Mouse (Mus musculus): ENCODE measurements at regions not wholly inside any gene's neighbourhood (a gene's known extent, or its start where the extent isn't known, plus 50 kb on each side); places are given as distances from the start of the nearest gene placed in this dataset.

DNA sequence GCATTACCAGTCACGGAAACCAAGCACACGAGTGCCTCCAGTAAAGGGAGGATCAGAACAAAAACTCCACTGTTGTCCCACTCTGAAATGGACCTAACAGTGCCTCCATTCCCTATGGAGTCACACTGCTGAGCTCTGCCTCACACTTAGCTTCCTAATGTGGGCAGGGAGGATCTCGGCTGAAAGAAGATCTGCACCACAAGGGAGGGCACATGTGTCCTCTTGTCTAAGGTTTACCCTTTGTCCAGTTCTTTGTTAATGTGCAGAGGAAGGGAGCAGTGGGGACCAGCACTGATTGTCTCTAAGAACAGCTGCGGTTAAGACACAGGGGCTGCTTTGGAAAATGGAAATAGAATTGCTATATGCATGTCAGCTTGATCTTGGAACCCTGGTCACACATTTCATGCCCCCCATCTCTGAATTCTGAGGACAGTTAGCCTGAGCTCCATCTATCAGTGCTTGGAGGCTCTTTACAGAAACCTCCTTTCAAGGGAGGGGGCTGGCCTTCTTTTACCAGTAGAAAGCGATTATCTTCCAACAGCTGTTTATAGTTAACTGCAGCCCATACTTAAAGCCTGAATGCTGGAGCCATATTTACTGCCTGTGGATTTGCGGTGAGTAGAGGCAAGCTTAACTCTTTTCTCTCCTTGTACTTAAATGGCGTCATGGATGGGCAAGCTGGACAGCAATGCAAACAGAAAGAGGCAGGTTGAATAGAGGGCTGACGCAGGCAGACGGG lies 485.5 kb upstream of the Cdh11 start:
- no peak for DNase-seq (ENCODE audit: low read depth, low spot score)

DNA sequence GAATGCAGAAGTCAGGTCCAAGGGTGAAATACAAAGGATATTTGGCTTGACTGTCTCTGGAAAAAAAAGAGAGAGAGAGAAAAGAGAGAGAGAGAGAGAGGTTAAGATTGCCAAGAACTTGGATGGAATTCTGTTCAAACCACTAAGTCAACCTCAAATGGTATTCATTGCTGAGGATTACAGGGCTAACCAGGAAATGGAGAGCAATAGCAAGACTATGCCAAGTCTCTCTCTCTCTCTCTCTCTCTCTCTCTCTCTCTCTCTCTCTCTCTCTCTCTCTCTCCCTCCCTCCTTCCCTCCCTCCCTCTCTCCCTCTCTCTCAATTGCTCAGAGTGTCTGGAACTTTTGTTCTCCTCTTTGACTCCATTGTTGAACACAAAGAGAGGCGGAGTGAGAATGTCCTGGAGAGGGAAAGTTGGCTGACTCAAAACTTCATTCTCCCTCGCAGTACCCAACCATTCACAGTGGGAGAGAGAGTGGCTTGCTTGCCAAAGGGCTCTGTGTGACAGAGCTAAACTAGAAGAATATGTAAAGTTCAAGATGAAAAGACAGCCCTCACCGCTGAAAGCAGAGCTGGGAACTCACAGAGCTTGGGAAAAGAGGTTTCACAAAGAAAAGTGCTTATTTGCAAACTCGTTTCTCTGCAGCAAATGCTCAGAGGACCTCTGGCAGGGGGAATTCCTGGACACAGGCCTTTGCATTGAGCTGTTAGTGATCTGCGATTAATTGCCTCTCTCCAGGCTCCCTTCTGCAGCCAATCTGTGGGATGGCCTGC lies 487.1 kb upstream of the Cdh11 start:
- no peak for DNase-seq (ENCODE audit: low read depth, low spot score)

DNA sequence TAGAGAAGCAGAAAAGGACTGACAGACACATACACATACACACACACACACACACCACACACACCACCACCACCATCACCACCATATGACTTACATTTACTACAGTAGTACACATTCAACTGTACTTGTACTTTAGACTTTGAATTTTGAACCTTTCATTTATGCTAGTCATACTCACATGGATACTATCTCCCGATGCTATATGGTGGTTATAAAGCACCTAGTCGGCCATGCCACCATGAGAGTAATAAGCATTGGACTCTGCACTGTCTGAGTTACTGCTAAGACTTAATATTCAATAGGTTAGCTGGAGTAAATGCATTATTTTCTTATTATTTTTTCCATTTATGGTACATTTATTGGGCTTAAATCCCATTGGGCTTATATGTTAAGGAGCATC lies 488.0 kb upstream of the Cdh11 start:
- no peak for DNase-seq (ENCODE audit: low read depth, low spot score)

DNA sequence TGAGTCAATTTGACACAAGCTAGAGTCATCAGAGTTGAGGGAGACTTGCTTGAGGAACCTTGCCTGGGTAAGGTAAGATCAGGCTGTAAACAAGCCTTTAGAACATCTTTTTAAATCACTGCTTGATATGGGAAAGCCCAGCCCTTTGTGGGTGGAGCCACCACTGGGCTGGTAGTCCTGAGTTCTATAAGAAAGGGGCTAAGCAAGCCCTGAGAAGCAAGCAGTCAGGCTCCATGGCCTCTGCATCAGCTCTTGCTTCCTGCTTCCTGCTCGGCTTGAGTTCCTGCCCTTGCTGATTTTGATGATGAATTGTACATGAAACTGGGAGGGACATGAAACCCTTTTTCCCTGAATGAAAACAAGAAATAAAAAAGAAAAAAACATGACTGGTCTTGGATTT lies 496.4 kb upstream of the Cdh11 start:
- no peak for DNase-seq (ENCODE audit: low read depth, low spot score)

DNA sequence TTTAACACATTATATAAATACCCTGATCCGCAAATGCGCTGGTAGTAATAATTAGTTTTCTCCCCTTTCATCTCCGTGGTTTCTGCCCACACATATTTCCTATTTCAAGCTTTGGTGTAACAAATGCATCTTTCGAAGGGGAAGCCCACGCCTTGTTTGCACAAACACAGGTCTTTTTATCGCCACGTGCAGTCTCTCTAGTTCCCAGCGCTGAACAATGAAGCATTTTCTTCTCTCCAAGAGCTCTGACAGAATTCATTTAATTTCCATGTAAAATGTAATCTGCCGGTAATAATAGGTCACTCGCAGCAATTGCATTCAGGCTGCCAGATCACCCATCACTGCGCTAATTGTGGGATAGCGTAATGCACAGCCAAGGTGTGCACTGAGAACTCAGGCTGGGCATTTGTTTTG lies 503.1 kb upstream of the Cdh11 start:
- DNase-seq (ENCODE audit: low read depth, low spot score), result no peak

DNA sequence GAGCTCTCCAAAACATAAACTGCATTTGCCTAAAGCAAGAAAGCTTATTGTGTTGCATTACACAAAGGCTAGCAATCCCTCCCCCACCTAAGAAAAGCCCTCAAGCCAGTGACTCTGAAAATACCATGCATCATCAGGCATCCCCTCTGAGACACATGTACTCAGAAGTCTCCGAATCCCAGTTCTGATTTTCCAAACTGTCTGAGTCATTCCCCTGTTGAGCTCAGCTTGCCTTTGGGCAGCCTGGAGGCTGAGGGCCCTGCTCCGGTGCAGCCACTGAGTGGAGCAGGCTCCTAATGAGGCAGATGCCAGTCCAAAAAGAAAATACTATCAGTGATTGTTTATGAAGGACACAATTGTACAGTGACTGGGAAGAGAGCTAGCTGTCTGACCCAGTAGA lies 507.5 kb upstream of the Cdh11 start:
- no peak for DNase-seq (ENCODE audit: low read depth, low spot score)

DNA sequence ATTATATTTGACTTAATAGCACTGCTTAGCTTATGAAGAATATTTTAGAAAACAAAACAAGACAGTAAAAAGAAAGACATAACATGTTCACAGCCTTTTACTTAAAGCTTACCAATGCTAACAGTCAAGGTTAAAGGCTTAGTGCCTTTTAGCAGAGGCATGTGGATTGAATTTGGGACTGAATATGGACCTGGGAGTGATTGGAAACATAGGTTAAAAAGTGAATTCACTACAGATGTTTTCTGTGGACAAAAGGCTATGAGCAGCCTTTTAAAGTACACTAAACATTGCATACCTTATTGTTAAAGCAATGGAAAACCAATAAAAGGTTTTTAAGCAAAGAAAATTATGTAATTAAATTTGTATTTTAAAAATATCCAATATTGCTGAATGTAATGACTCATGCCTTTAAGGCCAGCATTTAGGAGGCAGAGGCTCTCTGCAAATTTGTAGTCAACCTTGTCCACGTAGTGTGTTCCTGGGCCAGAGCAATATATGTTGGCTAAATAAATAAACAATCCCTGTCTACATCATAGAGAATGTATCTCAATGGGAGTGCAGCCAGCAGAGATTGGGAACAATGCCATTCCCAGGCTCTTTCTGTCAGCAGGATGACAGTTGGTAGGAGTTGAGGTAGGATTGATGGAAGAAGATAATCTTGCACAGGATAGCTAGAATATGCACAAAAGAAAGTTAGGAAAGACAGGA lies 521.2 kb upstream of the Cdh11 start:
- no peak for DNase-seq (ENCODE audit: low read depth, low spot score)

DNA sequence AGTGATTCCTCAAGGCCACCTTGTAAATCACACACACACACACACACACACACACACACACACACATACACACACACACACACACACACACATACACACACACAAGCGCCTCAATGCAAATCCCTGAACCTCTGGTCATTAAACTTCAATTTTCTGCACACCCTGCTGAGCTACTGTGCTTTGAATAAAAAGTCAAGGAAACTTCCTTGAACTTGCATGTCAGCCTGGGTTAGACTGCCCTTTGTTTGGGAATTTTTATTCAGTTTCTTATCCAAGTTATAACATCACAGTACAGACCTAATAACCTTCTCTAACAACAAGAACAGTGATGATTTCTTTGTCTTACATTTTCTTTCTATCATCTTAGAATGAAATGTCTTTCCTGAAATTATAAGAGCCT lies 528.1 kb upstream of the Cdh11 start:
- no peak for DNase-seq (ENCODE audit: low read depth, low spot score)

DNA sequence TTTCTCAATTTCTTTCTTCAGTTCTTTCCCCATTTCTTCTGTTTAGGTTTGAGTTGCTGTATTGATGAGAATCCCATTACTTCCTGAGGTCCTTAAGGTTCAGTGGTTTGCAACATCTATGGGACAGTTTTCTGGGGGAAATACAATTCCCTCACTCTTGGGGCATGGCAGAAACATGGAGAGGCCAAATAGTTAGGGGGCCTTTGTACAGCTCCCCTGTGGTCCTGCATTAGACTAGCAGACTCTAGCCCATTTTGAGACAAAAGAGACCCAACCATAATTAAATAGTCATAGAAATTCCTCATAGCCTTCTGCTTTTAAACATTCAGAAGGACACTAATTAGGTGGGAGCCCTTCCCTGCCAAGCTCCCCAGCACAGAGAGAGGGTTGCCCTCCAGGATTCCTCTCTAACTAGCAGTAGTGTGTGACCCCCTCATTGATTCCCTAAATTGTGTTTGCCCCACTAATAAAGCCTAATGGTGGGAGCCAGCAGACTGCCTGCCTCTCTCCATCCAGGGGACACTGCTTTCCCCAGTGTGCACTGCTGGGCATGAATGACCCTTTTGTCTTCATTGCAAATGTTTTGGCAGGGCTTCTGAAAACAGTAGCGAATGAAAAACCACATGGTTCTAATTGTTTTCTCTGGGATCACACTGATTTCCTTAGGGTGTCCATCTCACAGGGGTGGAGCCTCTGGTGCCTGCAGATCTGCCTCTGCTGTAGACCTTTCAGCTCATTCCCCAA lies 529.0 kb upstream of the Cdh11 start:
- no peak for DNase-seq (ENCODE audit: low read depth, low spot score)

DNA sequence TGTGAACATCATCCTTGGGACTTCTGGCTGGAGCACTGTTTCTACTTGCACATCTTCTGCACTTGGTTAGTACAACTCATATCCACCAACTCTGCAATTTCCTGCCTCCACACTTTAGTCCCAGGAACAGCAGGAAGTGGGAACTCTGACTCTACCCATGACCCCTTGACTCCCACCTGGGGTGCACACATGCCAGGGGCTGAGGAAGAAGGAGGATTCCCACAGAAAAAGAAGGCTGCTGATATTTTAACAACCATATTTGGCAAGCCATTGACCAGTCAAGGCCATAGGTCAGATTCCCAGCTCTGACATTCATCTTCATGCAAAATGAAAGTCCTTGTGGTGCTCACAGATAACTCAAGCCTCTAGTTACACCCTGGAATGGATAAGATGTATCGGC lies 530.3 kb upstream of the Cdh11 start:
- no peak for DNase-seq (ENCODE audit: low read depth, low spot score)

DNA sequence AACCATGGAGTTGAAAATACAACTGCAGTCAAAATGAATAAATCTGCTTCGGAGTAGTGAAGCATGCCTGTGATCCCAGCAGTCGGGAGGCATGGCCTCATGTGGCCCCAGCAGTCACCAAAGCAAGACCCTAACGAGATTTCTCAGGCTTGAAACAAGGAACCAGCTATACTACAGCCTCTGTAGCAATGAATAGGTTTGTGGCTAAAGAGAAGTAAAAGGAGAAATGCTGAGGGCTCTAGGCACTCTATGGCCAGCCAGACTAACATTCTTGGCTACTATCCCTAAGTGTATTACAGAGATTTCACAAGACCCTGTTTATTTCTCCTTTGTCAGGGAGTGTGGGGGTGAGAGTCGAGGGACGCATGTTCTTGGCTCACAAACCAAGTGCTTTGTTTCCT lies 531.2 kb upstream of the Cdh11 start:
- DNase-seq (ENCODE audit: low read depth, low spot score), result no peak

DNA sequence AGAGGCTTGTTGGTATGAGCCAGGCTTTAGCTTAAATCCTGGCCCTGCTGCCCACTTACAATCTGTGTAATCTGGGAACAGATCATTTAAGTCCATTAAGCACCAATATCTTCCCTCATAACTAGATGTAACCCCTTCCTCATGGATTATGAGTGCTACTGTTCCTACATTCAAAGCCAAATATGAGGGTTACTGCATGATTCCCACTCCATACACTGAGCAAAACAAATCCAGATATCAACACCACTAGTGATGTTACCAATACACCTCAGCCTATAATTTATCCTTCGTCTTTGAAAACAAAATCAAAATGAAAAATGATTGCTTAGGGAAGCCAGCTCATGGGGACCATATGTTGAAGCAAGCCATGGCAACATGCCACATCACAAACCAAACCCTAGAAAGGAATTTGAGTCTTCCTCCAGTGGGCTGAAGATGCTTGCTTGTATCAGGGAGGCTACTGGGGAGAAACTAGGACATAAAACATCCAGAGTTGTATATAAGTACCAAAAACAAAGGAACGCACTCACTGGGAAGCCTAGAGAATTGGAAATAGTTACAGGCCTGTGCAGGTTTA lies 531.8 kb upstream of the Cdh11 start:
- no peak for DNase-seq (ENCODE audit: low read depth, low spot score)

DNA sequence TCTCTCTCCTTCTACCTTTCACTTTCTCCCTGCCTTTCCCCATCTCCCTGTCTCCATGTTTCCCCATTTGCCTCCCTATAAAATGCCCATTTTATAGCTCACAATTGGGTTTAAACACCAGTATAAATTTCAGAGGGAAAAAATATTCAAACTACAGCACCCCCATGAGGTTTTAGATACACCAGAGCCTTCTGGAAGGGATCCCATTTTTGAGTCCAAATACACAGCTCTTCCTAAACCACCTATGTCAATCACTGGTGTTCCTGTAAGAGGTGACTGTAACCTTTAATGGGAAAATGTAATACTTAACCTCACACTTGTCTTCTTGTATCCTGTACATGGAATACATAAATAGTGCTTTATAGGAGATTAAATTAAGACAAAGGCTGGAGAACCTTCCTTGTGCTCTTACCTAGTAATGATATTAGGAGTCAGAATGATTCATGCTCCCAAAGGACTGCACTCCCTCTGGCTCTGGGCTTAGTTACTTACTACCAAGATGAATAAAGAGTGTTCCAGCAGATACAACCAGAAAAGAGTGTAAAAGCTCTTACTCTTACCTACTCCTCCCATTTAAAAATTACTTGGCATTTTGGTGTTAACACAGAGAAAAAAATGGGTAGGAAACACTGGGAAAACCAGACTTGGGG lies 538.7 kb upstream of the Cdh11 start:
- DNase-seq (ENCODE audit: low read depth, low spot score), result no peak

DNA sequence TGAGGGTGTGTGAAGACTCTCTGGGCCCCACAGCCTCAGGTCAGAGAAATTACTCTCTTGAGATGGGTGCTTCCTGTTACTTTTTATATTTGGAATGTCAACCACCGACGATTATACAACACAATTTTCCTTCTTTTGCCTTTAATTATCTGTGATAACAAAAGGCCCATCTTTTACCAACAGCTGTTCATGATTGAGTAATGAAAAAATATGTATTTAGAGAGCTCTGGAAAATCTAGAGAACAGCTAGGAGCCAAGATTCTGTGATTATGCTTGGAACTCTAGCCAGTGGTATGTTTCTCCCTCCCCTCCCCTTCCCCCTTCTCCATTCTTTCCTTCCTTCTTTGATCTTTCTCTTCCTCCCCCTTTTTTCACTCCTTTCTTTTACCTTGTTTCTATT lies 546.0 kb upstream of the Cdh11 start:
- no peak for DNase-seq (ENCODE audit: low read depth, low spot score)

DNA sequence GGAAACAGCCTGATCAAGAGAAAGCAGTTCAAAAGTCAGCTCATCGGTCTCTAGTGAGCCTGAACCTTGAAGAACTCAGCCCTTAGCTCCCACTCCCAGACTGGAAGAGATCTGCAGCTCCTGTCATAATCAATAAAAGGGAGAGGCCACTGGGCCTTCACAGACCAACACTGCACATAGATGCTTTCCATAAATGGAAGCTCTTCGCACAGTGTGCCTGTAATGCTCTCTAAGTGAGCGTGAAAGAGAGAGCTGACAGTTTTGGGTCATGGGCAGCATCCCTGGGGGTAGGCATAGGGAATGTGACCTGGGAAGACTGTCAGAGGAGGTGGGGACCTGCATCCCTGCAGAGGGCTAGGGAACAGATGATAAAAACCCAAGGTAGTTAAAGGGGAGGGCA lies 551.9 kb upstream of the Cdh11 start:
- peak; percentile 8 for DNase-seq (ENCODE audit: low read depth, low spot score)

DNA sequence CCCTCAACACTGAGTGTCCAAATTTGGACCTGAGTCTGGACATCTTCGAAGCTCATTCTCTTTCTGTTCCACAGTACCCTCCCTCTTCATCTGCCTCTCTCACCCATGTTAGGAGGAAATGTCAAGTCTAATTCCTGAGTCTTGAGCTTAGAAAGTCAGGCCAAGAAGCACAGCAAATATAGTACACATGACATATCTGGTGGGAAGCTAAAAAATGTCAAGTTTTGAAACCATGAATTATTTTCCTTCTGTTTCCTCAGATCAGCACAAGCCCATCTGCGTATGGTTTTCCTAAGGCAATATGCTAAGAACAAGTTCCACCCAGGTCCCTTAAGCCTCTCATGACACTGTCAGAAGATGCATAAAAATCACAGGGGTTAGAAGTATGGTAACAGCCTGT lies 553.6 kb upstream of the Cdh11 start:
- no peak for DNase-seq (ENCODE audit: low read depth, low spot score)

DNA sequence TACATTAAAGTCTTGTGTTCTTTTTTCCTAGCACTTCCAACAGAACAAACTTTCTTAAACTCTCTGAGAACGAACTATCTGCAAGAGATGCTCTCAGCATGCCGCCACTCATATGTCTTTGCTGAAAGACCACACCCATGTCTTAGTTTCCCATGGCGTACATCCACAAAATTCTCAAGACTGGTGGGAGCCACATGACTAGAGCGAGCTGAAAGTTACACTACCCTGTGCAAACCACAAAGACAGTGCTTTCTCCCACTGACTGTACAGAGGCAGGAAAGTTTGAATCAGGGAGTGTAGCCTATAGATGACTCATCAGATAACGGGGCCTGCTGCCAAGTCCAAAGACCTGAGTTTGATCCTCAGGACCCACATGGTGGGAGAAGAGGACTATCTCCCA lies 554.5 kb upstream of the Cdh11 start:
- DNase-seq (ENCODE audit: low read depth, low spot score), result no peak

DNA sequence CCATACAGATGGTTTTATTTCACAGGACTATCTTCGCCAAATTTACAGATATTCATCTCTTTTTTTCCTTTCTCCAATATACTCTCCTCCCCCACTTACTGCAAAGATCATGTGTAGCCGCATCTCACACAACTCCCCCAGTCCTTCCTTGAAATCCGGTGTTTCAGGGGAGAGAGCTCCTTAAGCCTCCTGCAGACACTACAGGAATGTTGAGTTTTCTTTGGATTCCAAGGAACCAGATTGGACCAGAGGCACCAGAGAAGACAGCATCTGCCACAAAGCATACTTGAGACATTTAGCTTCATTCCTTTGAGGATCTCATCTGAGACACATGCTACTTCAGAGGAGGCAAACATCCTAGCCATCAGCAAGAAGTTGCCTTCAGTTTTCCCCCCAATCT lies 558.4 kb upstream of the Cdh11 start:
- no peak for DNase-seq (ENCODE audit: low read depth, low spot score)

DNA sequence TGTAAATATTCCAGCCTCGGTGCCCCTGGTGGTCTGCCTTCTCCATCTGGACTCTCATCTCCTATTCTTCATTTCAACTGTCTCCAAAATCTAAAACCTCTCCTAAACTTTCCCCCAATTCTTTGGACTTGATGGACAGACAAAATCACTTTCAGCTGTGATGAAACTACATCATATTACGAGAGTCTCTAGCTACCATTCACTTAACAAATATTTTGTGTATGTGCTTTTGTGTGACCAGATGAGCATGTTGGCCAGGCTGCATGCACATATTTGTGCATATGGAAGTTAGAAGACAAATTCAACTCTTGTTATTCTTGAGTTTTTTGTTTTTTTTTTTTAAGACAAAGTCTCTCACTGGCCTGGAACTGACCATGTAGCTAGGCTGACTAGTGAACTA lies 559.4 kb upstream of the Cdh11 start:
- DNase-seq (ENCODE audit: low read depth, low spot score), result no peak

DNA sequence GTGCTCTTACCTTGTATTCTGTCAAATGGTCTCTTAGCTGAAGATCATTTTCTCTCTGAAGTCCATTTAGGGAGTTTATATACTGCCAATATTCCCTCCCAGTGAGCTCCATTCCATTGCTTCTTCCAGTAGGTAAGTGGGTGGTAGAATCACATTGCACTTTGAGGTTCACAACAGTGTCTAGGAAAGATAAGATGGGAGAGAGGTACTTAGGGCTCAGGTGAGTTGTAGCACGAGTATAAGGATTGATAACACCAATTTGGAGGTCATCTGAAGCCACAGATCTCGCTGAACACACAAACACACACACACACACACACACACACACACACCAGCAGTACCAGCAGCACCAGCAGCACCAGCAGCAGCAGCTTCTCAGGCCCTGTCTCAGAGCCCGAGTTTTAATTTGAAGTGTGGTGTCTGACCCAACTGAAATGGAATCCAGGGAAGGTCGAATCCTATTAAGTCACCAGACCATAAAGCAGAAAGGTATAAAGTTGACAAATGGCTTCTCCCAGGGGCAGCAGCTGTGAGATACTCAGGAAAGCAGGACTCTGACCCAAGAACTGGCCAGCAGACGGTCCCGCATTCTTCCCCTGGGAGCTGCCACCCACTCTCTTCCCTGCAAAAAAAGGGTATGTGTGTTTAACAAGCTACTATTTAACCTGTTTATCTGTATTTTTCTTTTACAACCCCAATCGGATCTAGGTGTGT lies 561.9 kb upstream of the Cdh11 start:
- DNase-seq (ENCODE audit: low read depth, low spot score), result no peak

DNA sequence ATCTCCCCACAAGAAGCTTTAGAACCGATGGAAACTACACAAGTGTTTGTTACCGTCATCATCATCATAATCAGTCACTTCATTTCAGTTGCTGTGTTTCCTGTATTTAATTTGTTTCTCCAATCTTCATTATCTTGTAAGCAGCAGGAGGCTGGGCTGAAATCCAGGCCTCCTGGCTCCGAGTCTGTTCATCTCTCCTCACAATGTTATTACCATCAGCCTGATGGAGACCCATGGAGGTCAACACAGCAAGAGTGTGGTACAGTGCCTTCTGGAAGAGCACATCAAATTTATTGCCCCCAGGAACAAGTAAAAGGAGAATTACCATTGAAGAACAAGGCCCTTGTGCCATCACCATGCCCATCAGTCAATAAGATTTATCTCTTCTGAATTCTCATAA lies 576.3 kb upstream of the Cdh11 start:
- no peak for DNase-seq (ENCODE audit: low read depth, low spot score)
